Mouse (Mus musculus): ENCODE measurements around the gene Nobox.

- TF ChIP-seq TBP (conservative IDR thresholded peaks at IDR 0.05; ENCODE audit: low read depth, low read length) (no peak), POLR2AphosphoS2 (IDR thresholded peaks at IDR 0.05; ENCODE audit: low read depth, low read length) (no peak), MAX (IDR thresholded peaks at IDR 0.05; ENCODE audit: low read length) (no peak), POLR2A (IDR thresholded peaks at IDR 0.05; ENCODE audit: low read depth, low read length) (no peak), JUN (IDR thresholded peaks at IDR 0.05; ENCODE audit: insufficient read depth, low read depth, low read length) (no peak), CTCF (conservative IDR thresholded peaks at IDR 0.05 in 1 of 2, IDR thresholded peaks at IDR 0.05 in 1 of 2; ENCODE audit: low read depth in 2 of 2, low read length in 2 of 2) (no peak), SMC3 (IDR thresholded peaks at IDR 0.05; ENCODE audit: low read depth, low read length) (no peak), RCOR1 (conservative IDR thresholded peaks at IDR 0.05; ENCODE audit: low read depth, low read length) (no peak), MAFK (IDR thresholded peaks at IDR 0.05; ENCODE audit: insufficient replicate concordance, low read length) (no peak), MXI1 (IDR thresholded peaks at IDR 0.05; ENCODE audit: low read depth, low read length) (no peak), EP300 (IDR thresholded peaks at IDR 0.05; ENCODE audit: low read length) (no peak), KAT2A (IDR thresholded peaks at IDR 0.05; ENCODE audit: insufficient replicate concordance, low read length) (no peak)
These were observed 16.2 kb downstream of the Nobox start for GRCm38 (mm10) chr6:43293175-43293574.
